Mouse (Mus musculus) MEL (cell line): ENCODE data around the gene Ptpre. TPM values are rescaled to one million over a fixed set of nuclear protein-coding genes. Genes with fewer than 3 reads are reported as not detected.

Source experiments
- DNase-seq: peaks from one replicate; pipeline ENCODE4 v3.0.0; 2011; ENCODE audit warnings: low read depth, low spot score
- H3K27ac ChIP-seq: 2 replicates; pipeline ENCODE4 v1.5.1; 2012; ENCODE audit warnings: low read depth, mild to moderate bottlenecking, control low read depth, low read length, moderate library complexity; ENCODE audit not compliant: control insufficient read depth
- H3K27me3 ChIP-seq, 2 experiments: fragments of 150-350 bp in 1 of 2; sonication (generic) in 1 of 2; 2 replicates each; pipeline ENCODE4 v1.6.1; 2012; ENCODE audit warnings: low read length in 2 of 2, mild to moderate bottlenecking in 2 of 2, improper control_type of control experiment in 1 of 2, moderate library complexity in 1 of 2; ENCODE audit not compliant: insufficient read depth in 2 of 2, control insufficient read depth in 1 of 2
- H3K36me3 ChIP-seq, 2 experiments: 2 replicates each; pipeline ENCODE4 v1.6.1; 2012 to 2014; ENCODE audit warnings: low read length in 2 of 2, improper control_type of control experiment in 1 of 2, inconsistent platforms in 1 of 2, mild to moderate bottlenecking in 1 of 2; ENCODE audit not compliant: insufficient read depth in 2 of 2, control insufficient read depth in 1 of 2
- H3K4me1 ChIP-seq, 2 experiments: fragments of 150-350 bp in 1 of 2; sonication (generic) in 1 of 2; 2 replicates each; pipeline ENCODE4 v1.6.1; 2012; ENCODE audit warnings: low read length in 2 of 2, improper control_type of control experiment in 1 of 2, mild to moderate bottlenecking in 1 of 2; ENCODE audit not compliant: insufficient read depth in 2 of 2, control insufficient read depth in 1 of 2
- H3K4me3 ChIP-seq, 2 experiments: fragments of 150-350 bp in 1 of 2; sonication (generic) in 1 of 2; 2 replicates each; pipeline ENCODE4 v1.5.1; 2012; ENCODE audit warnings: low read depth in 2 of 2, low read length in 2 of 2, mild to moderate bottlenecking in 2 of 2, moderate library complexity in 2 of 2, control low read depth in 1 of 2, improper control_type of control experiment in 1 of 2; ENCODE audit not compliant: control insufficient read depth in 1 of 2, insufficient read depth in 1 of 2
- H3K79me2 ChIP-seq: 2 replicates; pipeline ENCODE4 v1.6.1; 2012; ENCODE audit warnings: mild to moderate bottlenecking, low read length, moderate library complexity; ENCODE audit not compliant: control insufficient read depth, poor library complexity, insufficient read depth
- H3K9ac ChIP-seq: 2 replicates; pipeline ENCODE4 v1.6.1; 2012; ENCODE audit warnings: low read depth, mild to moderate bottlenecking, control low read depth, low read length, moderate library complexity; ENCODE audit not compliant: control insufficient read depth, poor library complexity, severe bottlenecking
- H3K9me3 ChIP-seq: fragments of 150-350 bp; sonication (generic); replicated peaks from 2 replicates; pipeline ENCODE4 v1.6.1; 2012; ENCODE audit warnings: mild to moderate bottlenecking, low read length, improper control_type of control experiment, moderate library complexity; ENCODE audit not compliant: insufficient read depth
- E2F4 ChIP-seq: IDR thresholded peaks from 2 replicates; pipeline ENCODE4 v1.6.1; 2011; ENCODE audit warnings: low read depth, low read length, improper control_type of control experiment, borderline replicate concordance
- ELF1 ChIP-seq: IDR thresholded peaks from 2 replicates; pipeline ENCODE4 v1.6.1; 2014; ENCODE audit warnings: low read depth, mild to moderate bottlenecking, inconsistent platforms, low read length, improper control_type of control experiment, moderate library complexity
- EP300 ChIP-seq, 2 experiments: IDR thresholded peaks; 2 replicates each; pipeline ENCODE4 v1.6.1; 2011; ENCODE audit warnings: improper control_type of control experiment in 2 of 2, low read length in 2 of 2, low read depth in 1 of 2, mild to moderate bottlenecking in 1 of 2
- ETS1 ChIP-seq: IDR thresholded peaks from 2 replicates; pipeline ENCODE4 v1.6.1; 2012; ENCODE audit warnings: low read depth, mild to moderate bottlenecking, inconsistent platforms, low read length, improper control_type of control experiment, moderate library complexity
- GATA1 ChIP-seq: IDR thresholded peaks from 2 replicates; pipeline ENCODE4 v1.6.1; 2011; ENCODE audit warnings: low read depth, low read length, improper control_type of control experiment
- JUND ChIP-seq: IDR thresholded peaks from 2 replicates; pipeline ENCODE4 v1.6.1; 2011; ENCODE audit warnings: low read depth, mild to moderate bottlenecking, improper control_type of control experiment, low read length
- KAT2A ChIP-seq: conservative IDR thresholded peaks from 2 replicates; pipeline ENCODE4 v1.6.1; 2012; ENCODE audit warnings: low read depth, low read length, improper control_type of control experiment, inconsistent platforms
- MAZ ChIP-seq: IDR thresholded peaks from 2 replicates; pipeline ENCODE4 v1.6.1; 2012; ENCODE audit warnings: low read depth, mild to moderate bottlenecking, inconsistent platforms, low read length, improper control_type of control experiment
- MXI1 ChIP-seq: IDR thresholded peaks from 2 replicates; pipeline ENCODE4 v1.6.1; 2011; ENCODE audit warnings: mild to moderate bottlenecking, low read depth, low read length, improper control_type of control experiment
- NELFE ChIP-seq: IDR thresholded peaks from 2 replicates; pipeline ENCODE4 v1.6.1; 2011; ENCODE audit warnings: low read depth, low read length, improper control_type of control experiment
- NRF1 ChIP-seq: IDR thresholded peaks from 2 replicates; pipeline ENCODE4 v1.6.1; 2014; ENCODE audit warnings: low read depth, mild to moderate bottlenecking, inconsistent platforms, low read length, improper control_type of control experiment, moderate library complexity; ENCODE audit not compliant: poor library complexity, insufficient read depth, severe bottlenecking
- RAD21 ChIP-seq: IDR thresholded peaks from 2 replicates; pipeline ENCODE4 v1.6.1; 2011; ENCODE audit warnings: mild to moderate bottlenecking, low read depth, low read length, improper control_type of control experiment
- SIN3A ChIP-seq: IDR thresholded peaks from 2 replicates; pipeline ENCODE4 v1.6.1; 2012; ENCODE audit warnings: low read length, improper control_type of control experiment, inconsistent platforms
- SMC3 ChIP-seq: IDR thresholded peaks from 2 replicates; pipeline ENCODE4 v1.6.1; 2011; ENCODE audit warnings: low read depth, low read length, improper control_type of control experiment
- TAL1 ChIP-seq: IDR thresholded peaks from 2 replicates; pipeline ENCODE4 v1.6.1; 2012; ENCODE audit warnings: mild to moderate bottlenecking, inconsistent platforms, low read length, moderate library complexity, mixed read lengths
- TBP ChIP-seq: IDR thresholded peaks from 2 replicates; pipeline ENCODE4 v1.8.0; 2011; ENCODE audit warnings: low read depth, low read length, improper control_type of control experiment
- UBTF ChIP-seq: IDR thresholded peaks from 2 replicates; pipeline ENCODE4 v1.6.1; 2012; ENCODE audit warnings: low read depth, mild to moderate bottlenecking, inconsistent platforms, low read length, improper control_type of control experiment, moderate library complexity, borderline replicate concordance; ENCODE audit not compliant: insufficient read depth
- ZC3H11A ChIP-seq: IDR thresholded peaks from 2 replicates; pipeline ENCODE4 v1.6.1; 2012; ENCODE audit warnings: low read depth, mild to moderate bottlenecking, inconsistent platforms, low read length, improper control_type of control experiment
- ZMIZ1 ChIP-seq: IDR thresholded peaks from 2 replicates; pipeline ENCODE4 v1.6.1; 2012; ENCODE audit warnings: low read depth, mild to moderate bottlenecking, inconsistent platforms, low read length, improper control_type of control experiment, moderate library complexity
- polyA plus RNA-seq, 2 experiments: library from polyadenylated mRNA; stranded (reverse) in 1 of 2; unstranded in 1 of 2; fragments of >175 nt in 1 of 2; fragments of >200 nt in 1 of 2; gene quantifications; 2 replicates each; pipeline versions ENCODE4 v1.2.1 to v1.2.4; 2012; ENCODE audit warnings: low replicate concordance in 2 of 2, low read depth in 1 of 2; ENCODE audit not compliant: insufficient read length in 2 of 2, insufficient read depth in 1 of 2, missing spikeins in 1 of 2
- total RNA-seq: library from RNA; depleted of rRNA; stranded (reverse); fragments of 300-350 nt; gene quantifications from 2 replicates; pipeline ENCODE4 v1.2.3, GENCODE M21; 2012

Ptpre gene
- total and polyA plus RNA-seq, 3 experiments: 4.9 to 12.9 TPM; not detected in 1

DNA sequence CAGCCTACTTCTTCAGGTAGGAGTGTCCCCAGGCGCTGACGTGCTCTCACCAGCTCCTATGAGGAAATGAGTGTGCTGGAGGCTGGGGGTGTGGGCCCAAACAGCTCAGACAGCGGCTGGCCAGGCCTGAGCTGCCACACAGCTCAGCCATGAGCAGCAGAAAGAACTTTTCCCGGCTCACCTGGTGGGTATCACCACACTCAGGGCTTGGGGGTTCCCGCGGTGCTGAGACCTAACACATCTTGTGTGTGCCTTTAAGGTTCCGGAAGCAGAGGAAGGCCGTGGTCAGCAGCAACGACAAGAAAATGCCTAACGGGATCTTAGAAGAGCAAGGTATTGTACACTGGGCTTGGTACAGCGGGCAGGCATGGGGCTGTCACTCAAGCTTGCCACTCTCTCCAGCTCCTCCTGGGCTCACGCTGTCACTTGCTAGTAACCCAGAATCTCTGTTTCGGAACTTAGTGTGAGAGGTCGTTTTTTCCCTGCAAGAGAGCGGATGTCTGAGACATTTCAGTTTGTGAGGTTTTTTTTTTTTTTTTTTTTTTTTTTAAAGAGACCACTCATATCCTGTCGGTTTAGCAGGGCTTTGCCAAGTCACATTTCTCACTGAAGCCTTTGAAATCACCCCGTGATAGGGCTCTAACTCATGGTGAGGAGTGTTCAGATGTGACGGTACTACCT, 114.7 kb downstream of the Ptpre start:
- Histone ChIP-seq H3K27me3 (no peaks in the 10 kb centered on the region), H3K4me1 (0 out of 4 replicates have a peak, but pooled peaks cover 0 to 4% of the 10 kb centered on the region in 2 experiments), H3K4me3 (no peak overlapping the region), H3K9ac (no peak overlapping the region), H3K36me3 (no peaks in the 10 kb centered on the region; a peak in 1 of 4 replicates), H3K9me3 (no peaks in the 10 kb centered on the region), H3K27ac (no peak overlapping the region), H3K79me2 (no peaks in the 10 kb centered on the region)
- DNase-seq: no peak
- TF ChIP-seq SIN3A (no peak), EP300 (IDR thresholded peaks at IDR 0.05; ENCODE audit: low read depth in 1 of 2, low read length in 2 of 2) (no peak), NRF1 (no peak), ETS1 (no peak), NELFE (no peak)

DNA sequence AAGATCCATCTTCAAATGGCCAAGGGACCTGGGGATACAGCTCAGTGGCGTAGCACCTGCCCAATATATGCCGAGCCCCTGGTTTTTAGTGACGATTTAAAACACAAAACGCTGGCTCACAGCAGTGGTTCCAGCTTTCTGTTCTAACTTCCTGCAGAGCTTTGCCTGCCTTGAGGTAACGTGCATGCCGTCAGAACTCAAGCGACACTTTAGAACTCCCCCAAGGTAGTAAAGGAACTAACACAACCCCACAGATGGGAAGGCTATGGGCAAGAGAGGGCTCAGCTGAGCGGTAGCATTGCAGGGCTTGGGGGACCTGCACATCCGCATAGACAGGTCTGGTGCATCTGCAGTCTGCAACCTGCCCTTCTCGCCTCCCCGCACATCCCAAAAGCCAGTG, 115.5 kb downstream of the Ptpre start:
- TF ChIP-seq ZC3H11A (no peak), MAZ (no peak)
- no peaks in the 10 kb centered on the region; a peak in 1 of 4 replicates for H3K36me3 ChIP-seq
- H3K4me1 ChIP-seq: 0 out of 4 replicates have a peak, but pooled peaks cover 0 to 4% of the 10 kb centered on the region in 2 experiments
- no peaks in the 10 kb centered on the region for H3K79me2 ChIP-seq
- no peak overlapping the region for H3K4me3 ChIP-seq
- H3K27me3 ChIP-seq: no peaks in the 10 kb centered on the region
- no peak overlapping the region for H3K9ac ChIP-seq
- no peak overlapping the region for H3K27ac ChIP-seq
- DNase-seq: no peak
- H3K9me3 ChIP-seq: no peaks in the 10 kb centered on the region

DNA sequence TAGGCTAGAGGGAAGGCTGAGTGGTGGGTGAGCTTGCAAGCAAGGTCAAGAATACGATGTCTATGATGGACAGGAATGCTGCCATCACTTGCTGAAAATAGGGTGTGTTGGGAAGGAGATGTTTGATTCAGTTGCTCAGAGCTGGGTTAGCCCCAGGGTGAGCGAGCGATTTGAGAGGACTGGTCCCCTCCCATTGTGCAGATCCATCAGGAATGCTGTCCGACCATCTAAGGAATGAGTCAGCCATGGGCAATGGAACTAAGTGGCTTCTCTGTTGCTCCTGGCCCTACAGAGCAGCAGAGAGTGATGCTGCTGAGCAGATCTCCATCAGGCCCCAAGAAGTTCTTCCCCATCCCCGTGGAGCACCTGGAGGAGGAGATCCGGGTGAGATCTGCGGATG, 116.3 kb downstream of the Ptpre start:
- Histone ChIP-seq H3K9ac (no peak overlapping the region), H3K27ac (no peak overlapping the region), H3K4me3 (no peak overlapping the region), H3K36me3 (no peaks in the 10 kb centered on the region), H3K4me1 (0 out of 4 replicates have a peak, but pooled peaks cover 0 to 4% of the 10 kb centered on the region in 2 experiments), H3K79me2 (no peaks in the 10 kb centered on the region), H3K9me3 (no peaks in the 10 kb centered on the region), H3K27me3 (no peaks in the 10 kb centered on the region)
- TF ChIP-seq SIN3A (no peak), GATA1 (no peak), E2F4 (no peak), MXI1 (no peak), KAT2A (no peak), TBP (no peak), UBTF (no peak), JUND (no peak), SMC3 (no peak), ELF1 (no peak), TAL1 (no peak), ZMIZ1 (no peak), RAD21 (no peak)
- no peak for DNase-seq
